Mouse (Mus musculus) gastrocnemius, postnatal 25 days (tissue): ENCODE measurements around the gene Taf11. TPM values are rescaled to one million over a fixed set of nuclear protein-coding genes. Genes with fewer than 3 reads are reported as not detected.

Source experiments
- DNase-seq: peaks from one replicate; pipeline ENCODE4 v3.0.0; 2022
- total RNA-seq, 2 experiments: library from RNA; stranded (reverse); gene quantifications; 1 replicate in 1 of 2; 2 replicates in 1 of 2; pipeline ENCODE4 v1.2.3; 2021

The Taf11 gene
- total RNA-seq, 2 experiments from 2014 or later = 13.5 to 18.2 TPM

- DNase-seq = no peak
Measured at GRCm38 (mm10) chr17:27922174-27922712, 12.6 kb upstream of the Taf11 start.

- DNase-seq = no peak
Measured at GRCm38 (mm10) chr17:27920676-27921075, 11.0 kb upstream of the Taf11 start.

GRCm38 (mm10) chr17:27916366-27916765, 6.7 kb upstream of the Taf11 start:
- DNase-seq = no peak

- no peak for DNase-seq
Measured at GRCm38 (mm10) chr17:27914742-27915141, 5.1 kb upstream of the Taf11 start.

DNA sequence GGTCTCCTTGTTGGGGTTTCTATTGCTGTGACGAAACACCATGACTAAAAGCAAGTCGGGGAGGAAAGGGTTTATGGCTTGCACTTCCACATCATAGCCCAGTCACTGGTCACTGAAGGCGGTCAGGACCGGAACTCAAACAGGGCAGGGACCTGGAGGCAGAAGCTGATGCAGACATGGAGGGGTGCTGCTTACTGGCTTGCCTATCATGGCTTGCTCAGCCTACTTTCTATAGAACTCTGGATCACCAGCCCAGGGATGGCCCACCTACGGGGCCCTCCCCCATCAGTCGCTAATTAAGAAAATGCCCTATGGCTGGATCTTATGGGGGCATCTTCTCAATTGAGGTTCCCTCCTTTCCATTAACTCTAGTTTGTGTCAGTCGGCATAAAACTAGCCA, 1.7 kb upstream of the Taf11 start:
- no peak for DNase-seq

GRCm38 (mm10) chr17:27908888-27909621, 589 bp downstream of the Taf11 start, which contains the start of gene Anks1:
Anks1 (plus strand) TSS chr17:27909306.
- DNase-seq = peak; percentile 84

DNA sequence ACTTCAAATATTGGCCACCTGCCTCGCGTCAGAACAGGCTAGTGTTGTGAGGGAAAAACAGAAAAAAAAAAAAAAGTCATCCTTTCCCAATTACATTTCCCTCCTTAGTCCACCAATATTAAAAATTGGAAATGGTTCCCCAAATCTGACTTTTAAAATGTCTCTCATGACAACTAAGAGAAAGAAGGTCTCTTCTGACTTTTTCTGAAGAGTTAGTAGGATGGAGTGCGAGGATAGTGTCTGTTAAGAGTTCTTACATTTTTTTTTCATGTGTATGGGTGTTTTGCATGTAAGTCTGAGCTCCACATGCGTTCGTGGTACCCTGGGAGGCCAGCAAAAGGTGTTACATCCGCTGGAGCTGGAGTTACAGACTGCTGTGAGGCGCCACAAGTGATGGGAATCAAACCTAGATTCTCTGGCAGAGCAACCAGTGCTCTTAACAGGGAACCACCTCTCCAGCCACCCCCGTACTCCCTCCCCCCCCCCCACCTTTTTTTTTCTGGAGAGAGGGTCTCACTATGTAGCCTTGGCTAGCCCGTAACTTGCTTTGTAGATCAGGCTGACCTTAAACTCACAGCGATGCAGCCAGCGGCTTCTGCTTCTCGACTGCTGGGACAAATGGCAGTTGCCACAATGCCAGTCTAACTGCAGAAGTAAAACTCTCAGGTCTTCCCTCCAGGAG, 1.3 kb downstream of the Taf11 start:
- DNase-seq = no peak

DNA sequence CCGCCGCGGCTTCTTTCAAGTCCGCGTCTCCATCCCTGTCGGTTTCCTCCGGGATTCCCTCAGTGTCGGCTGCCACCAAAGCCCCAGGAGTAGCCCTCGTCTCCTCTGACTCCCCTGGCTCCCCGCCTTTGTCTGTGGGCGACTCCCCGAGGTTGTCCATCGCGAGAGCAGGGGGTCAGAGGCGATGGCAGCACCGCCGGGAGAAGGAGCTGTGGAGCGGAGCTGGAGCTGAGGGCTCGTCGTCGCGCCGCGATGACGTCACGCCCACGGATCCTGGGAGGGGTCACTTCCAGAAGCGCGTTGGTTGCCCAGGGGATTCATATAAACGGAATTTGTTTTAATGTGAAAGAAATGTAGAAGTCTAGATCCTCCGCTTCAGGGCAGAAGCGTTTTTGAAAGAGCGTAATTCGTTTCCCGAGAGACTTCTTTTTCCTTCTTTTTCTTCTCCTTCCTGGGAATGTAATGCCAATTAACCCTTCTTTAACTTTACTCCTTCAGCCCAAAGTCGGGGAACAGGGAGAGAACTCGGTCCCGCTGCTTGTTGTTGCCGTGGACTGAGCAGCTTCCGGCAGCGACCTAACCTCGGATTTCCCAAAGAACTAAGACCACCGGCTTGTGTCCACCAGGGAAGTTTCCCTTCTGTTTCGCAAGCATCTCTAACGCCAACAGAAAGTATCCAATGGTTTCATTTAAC, 2.0 kb downstream of the Taf11 start:
- peak; percentile 90 for DNase-seq

DNA sequence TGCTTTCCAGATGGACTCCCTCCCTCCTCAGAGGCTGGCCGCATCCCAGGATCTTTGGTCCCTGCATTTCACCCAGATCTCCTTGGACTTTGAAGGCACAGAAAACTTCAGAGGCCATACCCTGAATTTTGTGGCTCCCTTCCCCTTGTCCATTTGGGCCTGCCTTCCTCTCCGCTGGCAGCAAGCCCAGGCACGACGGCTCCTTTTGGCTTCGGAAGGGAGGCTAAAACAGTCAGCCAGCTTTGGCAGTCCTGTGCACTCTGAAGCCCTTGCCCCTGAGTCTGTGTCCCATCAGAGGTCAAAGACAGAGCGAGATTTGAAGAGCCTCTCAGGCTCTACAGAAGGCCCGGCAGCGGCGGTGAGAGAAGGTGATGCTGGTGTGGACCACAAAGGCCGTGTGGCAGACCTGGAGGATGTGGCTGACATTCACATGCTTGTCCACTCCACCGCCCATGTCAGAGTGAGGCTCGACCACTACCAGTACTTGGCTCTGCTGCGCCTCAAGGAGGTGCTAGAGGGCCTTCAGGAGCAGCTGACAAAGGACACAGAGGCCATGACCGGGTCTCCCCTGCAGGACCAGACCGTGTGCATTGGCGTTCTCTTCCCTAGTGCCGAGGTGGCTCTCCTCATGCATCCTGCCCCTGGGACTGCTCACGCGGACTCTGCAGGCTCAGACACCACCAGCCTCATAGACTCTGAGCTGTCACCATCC, 23.0 kb downstream of the Taf11 start:
- no peak for DNase-seq

- no peak for DNase-seq
Measured at GRCm38 (mm10) chr17:27883994-27884393, 25.6 kb downstream of the Taf11 start.

DNA sequence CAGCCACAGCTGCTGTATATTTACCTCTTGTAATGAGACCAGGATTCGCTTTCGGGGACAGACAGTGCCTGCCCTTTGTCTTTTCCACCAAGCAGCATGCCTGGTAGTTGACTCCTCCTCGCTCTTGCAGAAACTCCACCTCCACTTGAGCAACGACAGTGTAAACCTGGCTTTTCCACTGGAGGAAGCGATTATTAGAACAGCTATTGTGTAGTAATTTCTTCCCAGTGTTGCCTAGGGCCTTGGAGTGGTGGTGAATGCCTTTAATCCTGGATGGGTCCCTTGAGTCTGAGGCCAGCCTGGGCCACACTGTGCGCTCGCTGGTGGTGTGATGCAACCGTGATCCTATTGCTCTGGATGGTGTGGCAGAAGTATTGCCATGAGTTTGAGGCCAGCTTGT, 26.5 kb downstream of the Taf11 start:
- DNase-seq = no peak

DNA sequence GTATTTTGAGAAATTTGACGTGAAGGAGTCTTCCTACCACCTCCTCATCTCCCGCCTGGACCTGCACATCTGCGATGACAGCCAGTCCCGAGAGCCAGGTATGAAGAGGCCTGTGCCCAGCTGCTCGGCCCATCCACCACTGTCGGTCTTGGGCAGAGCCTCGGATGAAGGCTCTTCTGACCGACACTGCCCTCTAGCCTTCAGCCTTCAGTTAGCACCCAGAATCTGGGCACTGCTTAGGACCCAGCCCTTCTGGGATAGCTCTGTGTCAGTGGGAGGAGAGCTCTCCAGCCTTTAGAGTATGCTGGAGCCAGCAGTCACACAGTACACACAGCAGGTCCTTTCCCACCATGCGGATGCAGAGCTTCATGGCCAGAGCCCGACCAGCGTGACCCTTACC, 28.1 kb downstream of the Taf11 start:
- DNase-seq = peak; percentile 39

- no peak for DNase-seq
Measured at GRCm38 (mm10) chr17:27874510-27874909, 35.1 kb downstream of the Taf11 start.

DNA sequence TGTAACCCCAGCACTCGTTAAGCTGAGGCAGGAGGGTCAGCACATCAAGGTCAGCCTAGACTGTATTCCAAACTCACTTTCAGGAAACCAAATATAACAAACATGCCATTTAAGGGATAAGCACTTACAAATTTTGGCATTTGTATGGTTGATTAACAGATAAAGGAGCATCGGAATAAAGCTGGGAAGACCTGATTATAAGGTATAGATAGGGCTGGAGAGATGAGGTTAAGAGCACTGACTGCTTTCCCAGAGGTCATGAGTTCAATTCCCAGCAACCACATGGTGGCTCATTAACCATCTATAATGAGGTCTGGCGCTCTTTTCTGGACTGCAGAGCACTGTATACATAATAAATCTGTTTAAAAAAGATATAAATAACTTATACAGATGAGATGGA, 36.1 kb downstream of the Taf11 start:
- no peak for DNase-seq

DNA sequence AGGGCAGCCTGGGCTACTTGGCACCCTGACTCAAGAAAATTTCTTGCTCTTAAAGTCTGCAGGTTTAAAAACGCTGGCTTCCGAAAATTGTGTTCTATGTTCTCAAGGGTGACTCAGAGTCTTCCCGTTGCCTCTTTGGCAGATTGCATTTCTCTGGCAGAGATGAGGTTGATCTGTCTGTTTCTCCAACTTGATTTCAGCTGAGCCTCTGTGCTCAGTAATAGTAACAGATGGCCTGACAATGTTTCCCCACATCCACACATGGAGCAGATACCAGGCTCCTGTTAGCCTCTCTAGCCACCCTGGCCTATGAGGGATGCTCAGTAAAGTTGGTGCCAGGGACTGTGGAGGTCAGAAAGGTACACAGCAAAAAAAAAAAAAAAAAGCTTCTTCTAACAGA, 37.8 kb downstream of the Taf11 start:
- no peak for DNase-seq

- no peak for DNase-seq
Measured at GRCm38 (mm10) chr17:27866737-27867136, 42.9 kb downstream of the Taf11 start.

DNA sequence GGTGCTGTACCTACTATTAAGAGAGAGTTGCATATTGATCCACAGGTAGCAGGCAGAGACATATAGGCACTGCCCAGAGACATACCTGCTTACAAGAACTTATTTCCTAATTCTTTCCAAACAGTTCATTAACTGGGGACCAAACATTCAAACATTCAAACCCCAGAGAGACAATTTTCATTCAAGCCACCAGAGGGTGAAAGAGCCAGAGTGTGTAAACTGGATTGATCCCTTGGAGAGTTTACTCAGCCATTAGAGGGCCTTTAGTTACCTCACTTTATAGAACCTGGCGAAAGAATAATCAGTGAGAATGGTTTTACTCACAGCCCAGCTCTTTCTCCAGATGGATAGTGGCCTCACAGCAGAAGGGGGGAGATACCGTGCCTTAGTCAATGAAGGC, 44.2 kb downstream of the Taf11 start:
- no peak for DNase-seq

GRCm38 (mm10) chr17:27859131-27859530, 50.5 kb downstream of the Taf11 start:
- no peak for DNase-seq

DNA sequence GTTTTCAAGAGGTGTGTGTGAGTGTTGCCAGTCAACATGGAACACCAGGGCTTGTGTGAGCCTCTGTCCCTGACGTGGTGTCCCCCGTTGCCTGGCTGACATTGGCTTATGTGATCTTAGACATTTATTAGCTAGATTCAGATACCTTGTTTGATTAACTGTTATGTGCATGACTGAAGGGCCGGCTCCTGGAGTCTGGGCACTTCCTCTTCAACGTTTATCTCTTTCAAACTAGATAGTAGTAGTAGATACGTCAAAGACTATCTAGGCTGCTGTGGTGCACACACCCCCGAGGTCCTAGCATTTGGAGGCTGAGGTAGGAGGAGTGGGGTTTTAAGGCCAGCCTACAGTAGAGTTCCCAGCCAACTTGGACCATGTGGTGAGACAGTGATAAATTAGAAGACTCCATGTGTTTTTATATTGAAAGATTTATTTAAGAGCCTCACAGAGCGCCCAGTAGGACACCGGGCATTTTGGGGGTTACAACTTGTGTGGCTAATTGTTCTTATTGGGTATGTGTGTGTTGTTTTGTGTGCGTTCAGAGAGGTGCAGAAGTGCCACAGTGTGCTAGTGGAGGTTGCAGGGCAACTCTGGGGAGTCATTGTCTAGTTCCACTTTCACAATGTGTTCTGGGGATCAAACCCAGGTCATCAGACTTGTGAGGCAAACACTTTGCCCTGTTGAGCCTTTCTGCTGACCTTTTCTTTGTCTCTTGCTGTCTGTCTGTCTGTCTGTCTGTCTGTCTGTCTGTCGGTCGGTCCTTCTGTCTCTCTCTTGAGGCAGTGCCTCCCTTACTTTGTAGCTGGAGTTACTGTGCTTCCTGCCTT, 51.8 kb downstream of the Taf11 start:
- DNase-seq = no peak

- DNase-seq = peak; percentile 56
Measured at GRCm38 (mm10) chr17:27856798-27857648, 52.6 kb downstream of the Taf11 start.
